Mouse (Mus musculus) bone marrow, adult 2 months (tissue): ENCODE measurements at regions not wholly inside any gene's neighbourhood (a gene's known extent, or its start where the extent isn't known, plus 50 kb on each side); places are given as distances from the start of the nearest gene placed in this dataset.

Source experiments
- CTCF ChIP-seq: fragments of 200-500 bp; IDR thresholded peaks from 2 replicates; pipeline ENCODE4 v1.5.1; 2011; ENCODE audit warnings: low read length, control low read depth; ENCODE audit not compliant: control insufficient read depth, insufficient read depth
- POLR2A ChIP-seq: fragments of 200-500 bp; IDR thresholded peaks from 2 replicates; pipeline ENCODE4 v1.6.1; 2011; ENCODE audit warnings: low read depth, mild to moderate bottlenecking, control low read depth, low read length, borderline replicate concordance; ENCODE audit not compliant: control insufficient read depth

DNA sequence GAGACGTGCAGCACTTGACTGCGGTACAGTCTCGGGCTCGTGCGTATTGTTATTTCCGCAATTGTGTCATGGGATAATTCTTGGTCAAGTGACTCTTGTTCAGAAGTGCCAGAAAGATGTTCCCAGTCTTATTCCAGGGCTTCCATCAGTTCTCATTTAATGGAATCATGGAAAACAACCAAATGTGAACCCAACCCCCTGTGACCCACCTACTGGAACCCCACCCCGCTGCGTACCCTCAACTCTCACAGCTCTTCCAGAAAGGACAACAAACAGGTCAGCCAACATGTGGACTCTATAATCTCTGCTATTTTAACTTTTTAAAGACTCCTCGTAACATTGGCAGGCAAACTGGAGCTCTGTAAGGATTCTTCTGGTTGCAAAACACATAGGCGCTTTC, 233.9 kb downstream of the Slc30a10 start:
- TF ChIP-seq CTCF (no peak), POLR2A (no peak)
